Mouse (Mus musculus): ENCODE measurements around the gene Plcb4. TPM values are rescaled to one million over a fixed set of nuclear protein-coding genes. Genes with fewer than 3 reads are reported as not detected.

Plcb4 gene
- polyA plus RNA-seq, 1 experiment from 2014 or later = 0.62 TPM

- Histone ChIP-seq H3K79me2 (ENCODE audit: inconsistent target) (no peaks in the 10 kb centered on the region), H3K27ac (no peak overlapping the region), H3K36me3 (ENCODE audit: inconsistent target) (no peaks in the 10 kb centered on the region), H3K4me3 (ENCODE audit: inconsistent target) (no peak overlapping the region)
- WGBS (ENCODE audit: missing documents) = 93% methylated on average over 3 of the region's 3 CpGs
Measured at GRCm38 (mm10) chr2:135846903-135847302, 188.1 kb downstream of the Plcb4 start.

- 75% methylated on average over 6 of the region's 6 CpGs for WGBS (ENCODE audit: missing documents)
- no peaks in the 10 kb centered on the region for H3K79me2 ChIP-seq (ENCODE audit: inconsistent target)
- no peak overlapping the region for H3K27ac ChIP-seq
- H3K4me3 ChIP-seq (ENCODE audit: inconsistent target) = no peak overlapping the region
- no peaks in the 10 kb centered on the region for H3K36me3 ChIP-seq (ENCODE audit: inconsistent target)
Measured at GRCm38 (mm10) chr2:135847738-135848137, 188.9 kb downstream of the Plcb4 start.

- 90% methylated on average over 4 of the region's 4 CpGs for WGBS (ENCODE audit: missing documents)
Measured at GRCm38 (mm10) chr2:135848169-135848568, 189.4 kb downstream of the Plcb4 start.

GRCm38 (mm10) chr2:135851964-135852363 is 193.2 kb downstream of the Plcb4 start:
- Histone ChIP-seq H3K79me2 (ENCODE audit: inconsistent target) (no peaks in the 10 kb centered on the region), H3K4me3 (ENCODE audit: inconsistent target) (no peak overlapping the region), H3K27ac (no peak overlapping the region), H3K36me3 (ENCODE audit: inconsistent target) (no peaks in the 10 kb centered on the region)
- WGBS (ENCODE audit: missing documents) = 95% methylated on average over 5 of the region's 5 CpGs

More at GRCm38 (mm10) chr2:135848169-135848568, 189.4 kb downstream of the Plcb4 start:
- no peak overlapping the region for H3K4me3 ChIP-seq (ENCODE audit: inconsistent target)
- no peaks in the 10 kb centered on the region for H3K36me3 ChIP-seq (ENCODE audit: inconsistent target)
- H3K27ac ChIP-seq = no peak overlapping the region
- no peaks in the 10 kb centered on the region for H3K79me2 ChIP-seq (ENCODE audit: inconsistent target)

- no peak overlapping the region for H3K27ac ChIP-seq
- no peaks in the 10 kb centered on the region for H3K79me2 ChIP-seq (ENCODE audit: inconsistent target)
- WGBS (ENCODE audit: missing documents) = 60% methylated on average over 2 of the region's 2 CpGs
- no peak overlapping the region for H3K4me3 ChIP-seq (ENCODE audit: inconsistent target)
- no peaks in the 10 kb centered on the region for H3K36me3 ChIP-seq (ENCODE audit: inconsistent target)
Measured at GRCm38 (mm10) chr2:135853085-135853484, 194.3 kb downstream of the Plcb4 start.

GRCm38 (mm10) chr2:135854059-135854458 is 195.2 kb downstream of the Plcb4 start:
- H3K4me3 ChIP-seq (ENCODE audit: inconsistent target) = no peak overlapping the region
- H3K79me2 ChIP-seq (ENCODE audit: inconsistent target) = no peaks in the 10 kb centered on the region
- no peaks in the 10 kb centered on the region for H3K36me3 ChIP-seq (ENCODE audit: inconsistent target)
- H3K27ac ChIP-seq = no peak overlapping the region
- WGBS (ENCODE audit: missing documents) = 87% methylated on average over 2 of the region's 2 CpGs

- 95% methylated on average over 6 of the region's 6 CpGs for WGBS (ENCODE audit: missing documents)
- no peaks in the 10 kb centered on the region for H3K36me3 ChIP-seq (ENCODE audit: inconsistent target)
- no peak overlapping the region for H3K4me3 ChIP-seq (ENCODE audit: inconsistent target)
- H3K79me2 ChIP-seq (ENCODE audit: inconsistent target) = no peaks in the 10 kb centered on the region
- no peak overlapping the region for H3K27ac ChIP-seq
Measured at GRCm38 (mm10) chr2:135855890-135856490, 197.2 kb downstream of the Plcb4 start.

- WGBS (ENCODE audit: missing documents) = 93% methylated on average over 2 of the region's 2 CpGs
- no peak overlapping the region for H3K27ac ChIP-seq
- H3K4me3 ChIP-seq (ENCODE audit: inconsistent target) = no peak overlapping the region
- H3K36me3 ChIP-seq (ENCODE audit: inconsistent target) = no peaks in the 10 kb centered on the region
- no peaks in the 10 kb centered on the region for H3K79me2 ChIP-seq (ENCODE audit: inconsistent target)
Measured at GRCm38 (mm10) chr2:135856826-135857225, 198.0 kb downstream of the Plcb4 start.

GRCm38 (mm10) chr2:135861531-135862488 is 203.0 kb downstream of the Plcb4 start:
- Histone ChIP-seq H3K36me3 (ENCODE audit: inconsistent target) (no peaks in the 10 kb centered on the region), H3K4me3 (ENCODE audit: inconsistent target) (no peak overlapping the region), H3K27ac (no peak overlapping the region), H3K79me2 (ENCODE audit: inconsistent target) (no peaks in the 10 kb centered on the region)
- WGBS (ENCODE audit: missing documents) = 97% methylated on average over 8 of the region's 8 CpGs

GRCm38 (mm10) chr2:135862489-135863390 is 203.9 kb downstream of the Plcb4 start:
- Histone ChIP-seq H3K36me3 (ENCODE audit: inconsistent target) (no peaks in the 10 kb centered on the region), H3K79me2 (ENCODE audit: inconsistent target) (no peaks in the 10 kb centered on the region), H3K27ac (no peak overlapping the region), H3K4me3 (ENCODE audit: inconsistent target) (no peak overlapping the region)
- 31% methylated on average over 5 of the region's 5 CpGs for whole genome bisulfite sequencing (ENCODE audit: missing documents)

GRCm38 (mm10) chr2:135863391-135864076 is 204.7 kb downstream of the Plcb4 start:
- Histone ChIP-seq H3K4me3 (ENCODE audit: inconsistent target) (no peak overlapping the region), H3K36me3 (ENCODE audit: inconsistent target) (no peaks in the 10 kb centered on the region), H3K27ac (no peak overlapping the region), H3K79me2 (ENCODE audit: inconsistent target) (no peaks in the 10 kb centered on the region)
- 97% methylated on average over 4 of the region's 4 CpGs for WGBS (ENCODE audit: missing documents)

GRCm38 (mm10) chr2:135866421-135866820 is 207.6 kb downstream of the Plcb4 start:
- no peak overlapping the region for H3K4me3 ChIP-seq (ENCODE audit: inconsistent target)
- WGBS (ENCODE audit: missing documents) = 86% methylated on average over 9 of the region's 9 CpGs
- H3K36me3 ChIP-seq (ENCODE audit: inconsistent target) = no peaks in the 10 kb centered on the region
- no peak overlapping the region for H3K27ac ChIP-seq
- no peaks in the 10 kb centered on the region for H3K79me2 ChIP-seq (ENCODE audit: inconsistent target)

GRCm38 (mm10) chr2:135866838-135867237 is 208.0 kb downstream of the Plcb4 start:
- no peak overlapping the region for H3K27ac ChIP-seq
- 90% methylated on average over 4 of the region's 4 CpGs for WGBS (ENCODE audit: missing documents)

GRCm38 (mm10) chr2:135869637-135870036 is 210.8 kb downstream of the Plcb4 start:
- H3K27ac ChIP-seq = no peak overlapping the region
- H3K79me2 ChIP-seq (ENCODE audit: inconsistent target) = no peaks in the 10 kb centered on the region
- H3K36me3 ChIP-seq (ENCODE audit: inconsistent target) = no peaks in the 10 kb centered on the region
- 89% methylated on average over 7 of the region's 7 CpGs for WGBS (ENCODE audit: missing documents)
- H3K4me3 ChIP-seq (ENCODE audit: inconsistent target) = no peak overlapping the region

More at GRCm38 (mm10) chr2:135866838-135867237, 208.0 kb downstream of the Plcb4 start:
- Histone ChIP-seq H3K4me3 (ENCODE audit: inconsistent target) (no peak overlapping the region), H3K36me3 (ENCODE audit: inconsistent target) (no peaks in the 10 kb centered on the region), H3K79me2 (ENCODE audit: inconsistent target) (no peaks in the 10 kb centered on the region)

Data from macrophage (primary cell).